Mouse (Mus musculus) embryonic fibroblast, embryonic 13.5 days (primary cell): ENCODE data around the gene Pros1.

Experiments used
- CTCF ChIP-seq: IDR thresholded peaks from 2 replicates; pipeline ENCODE4 v1.5.1; 2011; ENCODE audit warnings: mild to moderate bottlenecking, control low read depth, low read length, moderate library complexity, borderline replicate concordance; ENCODE audit not compliant: insufficient read depth
- POLR2A ChIP-seq: IDR thresholded peaks from 2 replicates; pipeline ENCODE4 v1.6.1; 2011; ENCODE audit warnings: low read depth, mild to moderate bottlenecking, control low read depth, low read length, moderate library complexity

DNA sequence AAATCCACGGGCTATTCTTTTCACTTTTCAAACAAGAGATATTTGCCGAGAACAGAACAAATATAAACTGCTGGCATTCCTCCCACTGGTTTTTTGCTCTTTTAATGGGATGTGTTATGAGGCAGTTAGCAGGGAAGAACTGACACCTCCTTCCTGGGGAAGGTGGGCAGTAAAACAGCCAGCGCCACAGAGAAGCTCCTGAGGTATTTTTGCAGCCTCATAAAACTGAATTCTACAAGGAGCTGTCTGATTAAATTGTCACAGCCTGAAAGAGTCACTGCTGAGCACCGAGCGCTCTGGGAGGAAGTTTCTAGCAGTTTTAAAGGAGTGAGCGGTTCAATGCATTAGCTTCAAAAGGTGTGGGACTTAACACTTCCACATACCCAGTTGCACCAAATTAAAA, 110.3 kb downstream of the Pros1 start:
- no peak for TF ChIP-seq CTCF
- TF ChIP-seq POLR2A = no peak
